Mouse (Mus musculus): ENCODE measurements around the gene Dgat2.

DNA sequence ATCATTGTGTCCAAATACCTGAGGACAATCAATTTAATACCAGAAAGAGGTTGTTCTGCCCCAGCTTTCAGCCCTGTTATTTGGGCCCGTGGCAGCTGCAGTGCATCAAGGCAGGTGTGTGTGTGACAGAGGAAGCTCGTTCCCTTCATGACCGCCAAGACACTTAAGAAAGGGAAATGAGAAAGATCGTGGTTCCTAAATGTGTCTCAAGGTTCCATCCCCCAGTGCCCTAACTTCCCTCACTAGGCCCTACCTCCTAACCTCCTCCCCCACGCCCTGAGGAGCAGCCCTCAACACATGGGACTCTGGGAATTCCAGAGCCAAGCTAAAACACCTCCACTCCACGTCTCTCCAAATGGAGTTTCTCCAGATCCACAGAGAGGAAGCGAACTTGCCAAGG lies 35.6 kb downstream of the Dgat2 start:
- no peak for TF ChIP-seq CTCF (IDR thresholded peaks at IDR 0.05; ENCODE audit: extremely low read depth, insufficient read depth, low read length)
- no peak for TF ChIP-seq POLR2A (IDR thresholded peaks at IDR 0.05; ENCODE audit: extremely low read depth, insufficient read depth, low read length)
